Mouse (Mus musculus): Measurements from ENCODE around the gene Ube2q1. TPM values are rescaled to one million over a fixed set of nuclear protein-coding genes. Genes with fewer than 3 reads are reported as not detected.

Ube2q1 gene
- polyA plus RNA-seq, 1 experiment from 2014 or later: 21.3 TPM

DNA sequence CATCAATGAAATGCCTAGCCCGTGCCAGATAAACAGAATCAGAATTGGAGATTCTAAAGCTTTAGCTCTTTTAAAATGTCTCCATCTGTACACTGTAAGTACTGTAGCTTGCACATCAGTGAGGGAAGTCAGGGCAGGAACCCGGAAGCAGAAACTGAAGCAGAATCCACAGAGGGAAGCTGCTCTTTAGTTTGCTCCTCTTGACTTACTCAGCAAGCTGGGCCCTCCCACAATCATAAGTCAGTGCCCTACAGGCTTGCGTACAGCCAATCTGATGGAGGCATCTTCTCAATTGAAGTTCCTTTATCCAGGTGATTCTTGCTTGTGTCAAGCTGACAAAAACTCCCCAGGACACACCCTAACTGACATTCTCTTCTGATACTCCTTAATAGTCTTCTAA, 33.8 kb downstream of the Ube2q1 start:
- Histone ChIP-seq H3K27ac (ENCODE audit: low read depth) (no peak overlapping the region), H3K4me3 (ENCODE audit: low read depth, low read length) (no peak overlapping the region), H3K9me3 (ENCODE audit: control insufficient read depth, low read length) (0 out of 2 replicates have a peak, but pooled peaks cover 3% of the 10 kb centered on the region), H3K4me2 (ENCODE audit: low read length) (no peak overlapping the region), H3K4me1 (replicated peaks; ENCODE audit: control insufficient read depth, insufficient read depth, low read length) (no peaks in the 10 kb centered on the region), H3K9ac (ENCODE audit: low read length) (no peak overlapping the region), H3K27me3 (replicated peaks; ENCODE audit: control insufficient read depth, insufficient read depth, low read length) (no peaks in the 10 kb centered on the region), H3K36me3 (ENCODE audit: control insufficient read depth, insufficient read depth, low read length) (no peaks in the 10 kb centered on the region)
- DNase-seq (ENCODE audit: low spot score) (no peak), ATAC-seq (replicated peaks; ENCODE audit: low FRiP score, low TSS enrichment, low read depth) (no peak)
- 90% methylated on average over 3 of the region's 3 CpGs for WGBS

DNA sequence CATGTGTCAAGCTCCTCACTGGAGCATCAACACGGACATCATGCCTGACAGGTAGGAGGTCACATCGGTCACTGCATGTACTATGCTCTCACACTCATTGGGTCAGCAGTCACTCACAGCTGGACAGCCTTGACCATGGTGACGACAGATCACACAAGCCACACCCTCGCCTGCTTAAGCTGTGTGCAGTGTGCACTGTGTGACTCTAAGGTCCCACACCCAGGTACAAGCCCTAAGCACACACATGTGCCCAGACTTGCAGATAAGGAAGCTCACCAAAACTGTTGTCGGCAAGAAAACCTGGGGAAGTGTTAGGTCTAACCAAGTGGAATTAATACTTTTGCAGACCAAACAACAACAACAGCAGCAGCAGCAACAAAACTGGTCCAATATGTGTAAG, 34.5 kb downstream of the Ube2q1 start:
- no peak overlapping the region for H3K9ac ChIP-seq (ENCODE audit: low read length)
- no peak for DNase-seq (ENCODE audit: low spot score)
- no peaks in the 10 kb centered on the region for H3K4me1 ChIP-seq (replicated peaks; ENCODE audit: control insufficient read depth, insufficient read depth, low read length)
- 0 out of 2 replicates have a peak, but pooled peaks cover 3% of the 10 kb centered on the region for H3K9me3 ChIP-seq (ENCODE audit: control insufficient read depth, low read length)
- H3K4me2 ChIP-seq (ENCODE audit: low read length): no peak overlapping the region
- H3K36me3 ChIP-seq (ENCODE audit: control insufficient read depth, insufficient read depth, low read length): no peaks in the 10 kb centered on the region
- H3K27ac ChIP-seq (ENCODE audit: low read depth): no peak overlapping the region
- 76% methylated on average over 5 of the region's 5 CpGs for WGBS
- H3K4me3 ChIP-seq (ENCODE audit: low read depth, low read length): no peak overlapping the region
- ATAC-seq (replicated peaks; ENCODE audit: low FRiP score, low TSS enrichment, low read depth): no peak; the same call in 1 of the 2 replicates
- H3K27me3 ChIP-seq (replicated peaks; ENCODE audit: control insufficient read depth, insufficient read depth, low read length): no peaks in the 10 kb centered on the region

- DNase-seq (ENCODE audit: low spot score): no peak
- ATAC-seq (replicated peaks; ENCODE audit: low FRiP score, low TSS enrichment, low read depth): no peak
These were observed 35.2 kb downstream of the Ube2q1 start for GRCm38 (mm10) chr3:89808638-89809037.

GRCm38 (mm10) chr3:89810841-89811240, 37.4 kb downstream of the Ube2q1 start:
- no peaks in the 10 kb centered on the region for H3K4me1 ChIP-seq (replicated peaks; ENCODE audit: control insufficient read depth, insufficient read depth, low read length)

More at GRCm38 (mm10) chr3:89808638-89809037, 35.2 kb downstream of the Ube2q1 start:
- Histone ChIP-seq H3K9ac (ENCODE audit: low read length) (no peak overlapping the region), H3K4me1 (replicated peaks; ENCODE audit: control insufficient read depth, insufficient read depth, low read length) (no peaks in the 10 kb centered on the region), H3K27me3 (replicated peaks; ENCODE audit: control insufficient read depth, insufficient read depth, low read length) (no peaks in the 10 kb centered on the region), H3K4me3 (ENCODE audit: low read depth, low read length) (no peak overlapping the region), H3K27ac (ENCODE audit: low read depth) (no peak overlapping the region), H3K36me3 (ENCODE audit: control insufficient read depth, insufficient read depth, low read length) (no peaks in the 10 kb centered on the region), H3K4me2 (ENCODE audit: low read length) (no peak overlapping the region), H3K9me3 (ENCODE audit: control insufficient read depth, low read length) (0 out of 2 replicates have a peak, but pooled peaks cover 3% of the 10 kb centered on the region)
- WGBS: 41% methylated on average over 9 of the region's 9 CpGs

GRCm38 (mm10) chr3:89812166-89812565, 38.8 kb downstream of the Ube2q1 start:
- H3K27ac ChIP-seq (ENCODE audit: low read depth): no peak overlapping the region
- H3K4me2 ChIP-seq (ENCODE audit: low read length): no peak overlapping the region
- H3K4me3 ChIP-seq (ENCODE audit: low read depth, low read length): no peak overlapping the region
- DNase-seq (ENCODE audit: low spot score): no peak
- no peaks in the 10 kb centered on the region for H3K9me3 ChIP-seq (ENCODE audit: control insufficient read depth, low read length)
- H3K4me1 ChIP-seq (replicated peaks; ENCODE audit: control insufficient read depth, insufficient read depth, low read length): no peaks in the 10 kb centered on the region
- H3K27me3 ChIP-seq (replicated peaks; ENCODE audit: control insufficient read depth, insufficient read depth, low read length): no peaks in the 10 kb centered on the region
- 69% methylated on average over 3 of the region's 3 CpGs for WGBS
- H3K9ac ChIP-seq (ENCODE audit: low read length): no peak overlapping the region
- no peak for ATAC-seq (replicated peaks; ENCODE audit: low FRiP score, low TSS enrichment, low read depth)
- H3K36me3 ChIP-seq (ENCODE audit: control insufficient read depth, insufficient read depth, low read length): no peaks in the 10 kb centered on the region

More at GRCm38 (mm10) chr3:89810841-89811240, 37.4 kb downstream of the Ube2q1 start:
- no peak for ATAC-seq (replicated peaks; ENCODE audit: low FRiP score, low TSS enrichment, low read depth)
- Histone ChIP-seq H3K27me3 (replicated peaks; ENCODE audit: control insufficient read depth, insufficient read depth, low read length) (no peaks in the 10 kb centered on the region), H3K4me2 (ENCODE audit: low read length) (no peak overlapping the region), H3K27ac (ENCODE audit: low read depth) (no peak overlapping the region), H3K9me3 (ENCODE audit: control insufficient read depth, low read length) (0 out of 2 replicates have a peak, but pooled peaks cover 3% of the 10 kb centered on the region), H3K9ac (ENCODE audit: low read length) (no peak overlapping the region), H3K36me3 (ENCODE audit: control insufficient read depth, insufficient read depth, low read length) (no peaks in the 10 kb centered on the region), H3K4me3 (ENCODE audit: low read depth, low read length) (no peak overlapping the region)
- DNase-seq (ENCODE audit: low spot score): no peak

- Histone ChIP-seq H3K4me3 (ENCODE audit: low read depth, low read length) (no peak overlapping the region), H3K36me3 (ENCODE audit: control insufficient read depth, insufficient read depth, low read length) (no peaks in the 10 kb centered on the region), H3K9me3 (ENCODE audit: control insufficient read depth, low read length) (no peaks in the 10 kb centered on the region), H3K9ac (ENCODE audit: low read length) (no peak overlapping the region), H3K27me3 (replicated peaks; ENCODE audit: control insufficient read depth, insufficient read depth, low read length) (no peaks in the 10 kb centered on the region), H3K4me1 (replicated peaks; ENCODE audit: control insufficient read depth, insufficient read depth, low read length) (no peaks in the 10 kb centered on the region), H3K4me2 (ENCODE audit: low read length) (no peak overlapping the region), H3K27ac (ENCODE audit: low read depth) (no peak overlapping the region)
- DNase-seq (ENCODE audit: low spot score): no peak
- ATAC-seq (replicated peaks; ENCODE audit: low FRiP score, low TSS enrichment, low read depth): no peak
- WGBS: 74% methylated on average over 7 of the region's 7 CpGs
These were observed 40.6 kb downstream of the Ube2q1 start for GRCm38 (mm10) chr3:89814051-89814450.

GRCm38 (mm10) chr3:89817056-89817455, 43.6 kb downstream of the Ube2q1 start:
- no peaks in the 10 kb centered on the region for H3K36me3 ChIP-seq (ENCODE audit: control insufficient read depth, insufficient read depth, low read length)
- ATAC-seq (replicated peaks; ENCODE audit: low FRiP score, low TSS enrichment, low read depth) (no peak), DNase-seq (ENCODE audit: low spot score) (no peak)
- H3K27me3 ChIP-seq (replicated peaks; ENCODE audit: control insufficient read depth, insufficient read depth, low read length): no peaks in the 10 kb centered on the region
- no peak overlapping the region for H3K27ac ChIP-seq (ENCODE audit: low read depth)
- H3K9me3 ChIP-seq (ENCODE audit: control insufficient read depth, low read length): no peaks in the 10 kb centered on the region
- H3K4me3 ChIP-seq (ENCODE audit: low read depth, low read length): no peak overlapping the region
- H3K4me1 ChIP-seq (replicated peaks; ENCODE audit: control insufficient read depth, insufficient read depth, low read length): no peaks in the 10 kb centered on the region
- no peak overlapping the region for H3K4me2 ChIP-seq (ENCODE audit: low read length)
- H3K9ac ChIP-seq (ENCODE audit: low read length): no peak overlapping the region
- 65% methylated on average over 4 of the region's 4 CpGs for WGBS

- H3K9ac ChIP-seq (ENCODE audit: low read length): no peak overlapping the region
- no peak overlapping the region for H3K4me2 ChIP-seq (ENCODE audit: low read length)
- H3K4me1 ChIP-seq (replicated peaks; ENCODE audit: control insufficient read depth, insufficient read depth, low read length): no peaks in the 10 kb centered on the region
- H3K27ac ChIP-seq (ENCODE audit: low read depth): no peak overlapping the region
- no peak overlapping the region for H3K4me3 ChIP-seq (ENCODE audit: low read depth, low read length)
- WGBS: 66% methylated on average over 3 of the region's 3 CpGs
- H3K9me3 ChIP-seq (ENCODE audit: control insufficient read depth, low read length): no peaks in the 10 kb centered on the region
- H3K27me3 ChIP-seq (replicated peaks; ENCODE audit: control insufficient read depth, insufficient read depth, low read length): no peaks in the 10 kb centered on the region
- no peaks in the 10 kb centered on the region for H3K36me3 ChIP-seq (ENCODE audit: control insufficient read depth, insufficient read depth, low read length)
- DNase-seq (ENCODE audit: low spot score) (no peak), ATAC-seq (replicated peaks; ENCODE audit: low FRiP score, low TSS enrichment, low read depth) (no peak)
These were observed 45.2 kb downstream of the Ube2q1 start for GRCm38 (mm10) chr3:89818605-89819004.

- Histone ChIP-seq H3K4me1 (replicated peaks; ENCODE audit: control insufficient read depth, insufficient read depth, low read length) (no peaks in the 10 kb centered on the region), H3K36me3 (ENCODE audit: control insufficient read depth, insufficient read depth, low read length) (no peaks in the 10 kb centered on the region), H3K9me3 (ENCODE audit: control insufficient read depth, low read length) (no peaks in the 10 kb centered on the region), H3K4me3 (ENCODE audit: low read depth, low read length) (no peak overlapping the region), H3K9ac (ENCODE audit: low read length) (no peak overlapping the region), H3K4me2 (ENCODE audit: low read length) (no peak overlapping the region), H3K27ac (ENCODE audit: low read depth) (no peak overlapping the region), H3K27me3 (replicated peaks; ENCODE audit: control insufficient read depth, insufficient read depth, low read length) (no peaks in the 10 kb centered on the region)
- ATAC-seq (replicated peaks; ENCODE audit: low FRiP score, low TSS enrichment, low read depth): no peak
- no peak for DNase-seq (ENCODE audit: low spot score)
- WGBS: 57% methylated on average over 7 of the region's 7 CpGs
These were observed 46.5 kb downstream of the Ube2q1 start for GRCm38 (mm10) chr3:89819897-89820296.

Measured in intestine, embryonic 14.5 days (tissue).